Mouse (Mus musculus) monocyte, adult 2 months (primary cell): ENCODE measurements around the gene Tgif1.
A peak's percentile ranks its signal among the peaks of the same experiment; 100 is the strongest.

Experiments used
- DNase-seq, 2 experiments: peaks; one replicate each; pipeline ENCODE4 v3.0.0; 2022; ENCODE audit warnings: low spot score in 2 of 2, low read depth in 1 of 2

Tgif1 gene

DNA sequence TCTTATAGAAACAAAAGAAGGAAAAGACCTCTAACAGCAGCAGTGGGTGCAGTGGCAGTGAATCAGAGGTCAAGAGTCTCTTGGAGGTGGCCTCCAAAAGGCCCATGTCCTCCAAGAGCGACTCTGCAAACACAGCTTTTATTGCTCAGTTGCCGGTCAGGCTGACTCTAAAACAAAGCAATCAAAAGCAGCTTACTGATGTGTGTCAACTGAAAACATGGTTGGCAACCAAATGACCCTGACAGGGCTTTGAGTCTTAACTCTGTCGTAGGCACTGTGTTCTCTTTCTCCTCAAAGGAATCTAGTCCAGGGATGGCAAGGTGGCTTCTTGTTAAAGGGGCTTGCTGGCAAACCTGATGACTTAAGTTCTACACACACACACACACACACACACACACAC lies 43.6 kb downstream of the Tgif1 start:
- no peak for DNase-seq

DNA sequence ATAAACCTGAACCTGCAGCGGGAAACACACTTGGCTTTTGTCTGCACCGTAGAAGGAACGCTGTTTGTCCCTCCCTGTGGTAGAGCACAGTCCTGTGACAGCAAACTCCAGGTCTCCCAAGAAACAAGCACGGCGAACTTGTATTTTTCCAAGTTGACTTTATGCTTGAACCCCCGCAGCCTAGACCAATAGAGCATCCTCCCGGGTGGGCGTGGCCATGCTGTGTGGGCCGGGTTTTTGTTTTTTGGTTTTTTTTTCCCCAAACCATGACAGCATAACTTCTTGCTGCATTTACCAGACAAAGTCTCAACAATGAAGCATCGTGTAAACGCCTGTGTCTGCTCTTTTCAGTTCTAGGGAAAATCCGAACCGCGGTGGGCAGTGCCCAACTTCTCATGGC lies 44.5 kb downstream of the Tgif1 start:
- DNase-seq: no peak

DNA sequence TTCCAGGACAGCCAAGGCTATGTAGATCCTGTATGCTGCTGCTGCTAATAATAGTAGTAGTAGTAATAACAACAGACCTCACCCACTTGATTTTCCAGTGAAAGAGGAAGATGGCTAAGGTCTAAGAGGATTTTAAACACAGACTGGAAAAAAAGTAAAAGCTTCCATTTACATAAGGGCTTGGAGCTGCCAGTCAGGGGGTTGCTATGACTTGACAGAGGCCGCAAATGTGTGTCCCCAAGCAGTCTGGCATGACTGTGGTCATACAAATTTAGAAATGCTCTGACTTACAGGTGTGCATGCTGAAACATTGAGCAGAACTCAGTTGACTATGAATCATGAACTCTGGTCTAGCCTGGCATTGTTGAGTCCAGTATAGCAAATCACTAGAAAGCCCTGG lies 45.5 kb downstream of the Tgif1 start:
- no peak for DNase-seq

DNA sequence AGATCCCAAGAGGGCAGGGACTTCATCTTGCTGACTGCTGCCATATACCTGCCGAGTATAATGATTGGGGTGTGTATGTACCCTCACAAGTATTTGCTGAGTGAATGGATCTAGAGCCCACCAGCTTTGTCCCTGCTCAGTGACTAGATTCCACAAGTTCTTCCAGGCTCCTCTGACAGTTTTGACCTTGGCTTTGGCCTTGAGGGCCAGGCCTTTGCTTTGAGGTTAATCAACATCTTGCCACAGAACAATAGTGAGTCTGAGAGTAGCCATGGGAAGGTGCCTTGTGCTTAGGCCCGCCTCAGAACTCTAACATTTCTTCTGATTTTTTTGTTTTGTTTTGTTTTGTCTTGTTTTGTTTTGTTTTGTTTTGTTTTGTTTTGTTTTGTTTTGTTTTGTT lies 46.7 kb downstream of the Tgif1 start:
- DNase-seq: no peak

DNA sequence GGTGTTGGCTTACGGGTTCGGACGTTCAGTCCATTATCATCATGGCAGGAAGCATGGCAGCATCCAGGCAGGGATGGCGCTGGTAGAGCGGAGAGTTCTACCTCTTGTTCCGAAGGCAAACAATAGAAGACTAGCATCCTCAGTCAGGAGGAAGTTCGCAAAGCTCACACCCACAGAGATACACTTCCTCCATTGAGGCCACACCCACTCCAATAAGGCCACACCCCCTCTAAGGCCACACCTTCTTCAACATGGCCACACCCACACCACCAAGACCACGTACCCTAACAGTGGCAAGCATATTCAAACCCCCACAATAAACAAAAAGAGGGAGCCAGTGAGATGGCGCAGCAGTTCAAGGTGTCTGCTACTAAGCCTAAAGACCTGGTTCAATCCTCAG lies 47.5 kb downstream of the Tgif1 start:
- DNase-seq: no peak

DNA sequence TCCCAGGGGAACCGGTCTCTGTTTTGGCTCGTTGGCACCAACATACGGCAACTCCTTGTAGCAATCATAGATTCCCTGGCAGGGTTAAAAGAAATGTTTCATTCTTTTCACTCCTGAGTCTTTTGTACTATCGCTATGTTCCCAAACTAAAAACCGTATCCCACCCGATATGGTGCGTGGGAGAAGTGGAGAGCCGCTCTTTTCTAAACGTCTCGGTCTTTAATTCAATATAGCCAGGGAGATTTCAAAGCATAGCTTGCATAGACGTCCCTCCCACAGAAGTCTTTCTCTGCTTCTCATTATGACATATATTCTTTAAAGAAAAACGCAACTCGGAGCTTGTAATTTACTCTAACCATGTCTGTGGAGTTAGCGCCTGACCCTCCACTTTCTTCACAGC lies 51.3 kb downstream of the Tgif1 start:
- DNase-seq: no peak

DNA sequence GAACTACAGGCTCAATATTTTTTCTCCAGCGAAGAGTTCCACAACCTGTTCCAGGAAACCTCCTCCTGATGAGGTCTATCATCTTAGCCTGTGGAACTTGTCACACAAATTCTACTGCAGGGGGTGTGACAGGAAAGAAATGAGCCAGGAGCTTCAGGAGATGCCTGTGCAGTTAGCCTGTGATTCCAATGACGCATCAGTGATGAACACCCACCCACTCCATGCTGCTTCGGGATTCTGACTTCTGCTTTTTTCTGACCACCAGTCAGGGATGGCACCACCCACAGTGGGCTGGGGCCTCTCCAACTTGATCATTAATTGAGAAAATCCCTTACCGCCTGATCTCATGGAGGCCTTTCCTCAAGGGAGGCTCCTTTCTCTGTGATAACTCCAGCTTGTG lies 54.1 kb downstream of the Tgif1 start:
- DNase-seq: peak; percentile 7 to 12

DNA sequence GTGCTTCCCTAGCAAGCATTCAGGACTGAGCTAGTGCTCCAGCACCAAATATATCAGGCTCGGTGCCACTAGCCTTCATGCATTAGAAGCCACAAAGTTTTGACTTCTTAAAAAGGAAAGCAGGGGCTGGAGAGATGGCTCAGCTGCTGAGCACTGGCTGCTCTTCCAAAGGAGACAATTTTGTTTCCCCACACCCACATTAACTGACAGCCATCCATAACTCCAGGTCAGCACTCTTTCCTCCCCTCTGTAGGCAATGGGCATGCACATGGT lies 55.6 kb downstream of the Tgif1 start:
- DNase-seq: no peak

DNA sequence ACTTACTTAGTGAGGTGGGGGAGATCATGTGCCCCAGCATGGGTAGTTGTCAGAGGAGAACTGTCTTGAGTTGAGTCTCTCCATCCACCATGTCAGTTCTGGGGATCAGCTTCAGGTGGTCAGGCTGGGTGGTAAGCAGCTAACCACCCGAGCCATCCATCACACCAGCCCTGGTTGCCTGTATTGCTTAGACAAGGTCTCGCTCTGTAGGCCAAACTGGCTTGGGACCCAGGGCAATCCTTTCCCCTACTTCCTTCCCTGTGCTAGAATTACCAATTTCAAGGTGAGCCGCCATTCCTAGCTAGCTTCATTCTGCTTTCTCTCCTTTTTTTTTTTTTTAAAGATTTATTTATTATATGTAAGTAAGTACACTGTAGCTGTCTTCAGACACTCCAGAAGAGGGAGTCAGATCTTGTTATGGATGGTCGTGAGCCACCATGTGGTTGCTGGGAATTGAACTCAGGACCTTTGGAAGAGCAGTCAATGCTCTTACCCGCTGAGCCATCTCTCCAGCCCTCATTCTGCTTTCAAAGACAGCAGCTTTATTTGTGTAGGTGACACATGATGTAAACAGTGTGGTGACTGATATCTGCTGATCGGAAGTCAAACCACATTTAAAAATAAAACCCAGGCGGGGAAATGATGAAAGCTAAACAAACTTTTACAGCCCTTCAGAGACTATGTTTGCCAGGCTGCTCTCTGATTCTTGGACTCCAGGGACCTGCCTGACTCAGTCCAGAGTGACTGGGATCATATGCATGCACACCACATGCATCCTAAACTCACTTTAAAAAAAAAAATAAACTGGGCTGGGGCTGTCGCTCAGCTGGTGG lies 56.2 kb downstream of the Tgif1 start:
- no peak for DNase-seq

DNA sequence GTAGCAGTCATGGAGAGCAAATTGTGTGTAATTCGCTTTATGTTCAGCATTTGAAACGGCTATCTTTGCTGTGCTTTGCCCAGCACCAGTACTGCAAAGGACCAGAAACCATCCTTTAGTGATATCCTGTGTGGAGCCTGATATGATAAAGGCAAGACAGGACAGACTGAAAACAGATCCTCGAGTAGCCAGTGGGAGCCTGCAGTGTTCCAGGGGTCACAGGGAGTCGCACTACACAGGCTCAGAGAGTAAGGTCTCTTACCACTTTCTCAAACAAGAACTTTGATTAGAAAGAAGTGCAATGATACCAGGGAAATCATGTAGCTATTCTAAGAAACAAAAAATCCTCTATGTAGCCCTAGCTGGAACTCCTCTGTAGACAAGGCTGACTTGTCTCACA lies 58.1 kb downstream of the Tgif1 start:
- DNase-seq: no peak

DNA sequence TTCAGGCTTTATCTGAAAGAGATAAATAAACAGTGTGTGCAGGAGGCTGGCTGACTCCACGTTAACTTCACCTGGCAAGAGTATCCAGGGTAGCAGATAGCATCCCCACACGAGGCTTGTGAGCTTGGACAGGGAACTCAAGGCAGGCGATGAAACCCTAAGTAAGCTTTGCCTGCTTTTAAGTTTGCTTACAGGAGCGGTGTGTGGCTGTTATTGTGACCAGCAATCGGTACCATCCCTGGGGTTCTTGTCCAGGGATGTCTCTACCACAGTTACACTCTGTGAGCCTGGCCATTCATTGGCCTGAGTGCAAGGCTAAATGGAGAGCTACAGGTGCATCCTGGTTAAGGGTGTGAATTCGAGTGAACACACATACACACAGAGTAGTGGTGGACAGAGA lies 58.6 kb downstream of the Tgif1 start:
- DNase-seq: no peak

DNA sequence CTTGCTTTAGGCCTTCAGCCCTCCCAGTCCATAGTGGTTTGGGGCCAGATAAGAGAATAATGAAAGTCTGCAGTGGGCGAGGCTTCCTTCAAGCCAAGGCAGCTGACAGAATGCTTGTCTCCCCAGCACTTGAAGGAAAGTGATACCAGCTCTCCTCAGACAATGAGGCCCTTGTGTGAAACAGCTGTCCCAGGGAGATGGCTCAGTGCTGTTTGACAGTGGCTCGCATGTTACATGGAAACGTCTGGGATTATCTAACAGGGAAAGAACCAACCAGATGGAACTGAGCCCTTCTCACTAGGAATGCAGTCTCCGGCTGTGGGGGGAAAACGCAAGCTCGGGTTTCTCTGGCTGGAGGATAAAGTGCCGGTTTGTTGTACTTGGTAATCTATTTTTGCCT lies 59.1 kb downstream of the Tgif1 start:
- DNase-seq: no peak
